Mouse (Mus musculus) midbrain, embryonic 12.5 days (tissue): ENCODE measurements around the gene Ska2. TPM values are rescaled to one million over a fixed set of nuclear protein-coding genes. Genes with fewer than 3 reads are reported as not detected.

Source experiments
- ATAC-seq: fragments of 200-750 bp; cut with Nextera tagmentation; 2 replicates; pipeline ENCODE4 v1.8.0; 2017; ENCODE audit warnings: low read depth, moderate TSS enrichment, moderate library complexity; ENCODE audit not compliant: low FRiP score
- H3K27ac ChIP-seq: fragments of 300-500 bp; sonication (generic); replicated peaks from 2 replicates; pipeline ENCODE4 v1.5.1; 2016; ENCODE audit warnings: mild to moderate bottlenecking
- H3K27me3 ChIP-seq: fragments of 300-500 bp; sonication (generic); 2 replicates; pipeline ENCODE4 v1.6.1; 2016; ENCODE audit warnings: mild to moderate bottlenecking
- H3K36me3 ChIP-seq: fragments of 300-500 bp; sonication (generic); 2 replicates; pipeline ENCODE4 v1.6.1; 2016
- H3K4me1 ChIP-seq: fragments of 300-500 bp; sonication (generic); 2 replicates; pipeline ENCODE4 v1.6.1; 2016
- H3K4me2 ChIP-seq: fragments of 300-500 bp; sonication (generic); replicated peaks from 2 replicates; pipeline ENCODE4 v1.6.1; 2016; ENCODE audit warnings: mild to moderate bottlenecking, moderate library complexity
- H3K4me3 ChIP-seq: fragments of 300-500 bp; sonication (generic); 2 replicates; pipeline ENCODE4 v1.5.1; 2016; ENCODE audit warnings: mild to moderate bottlenecking
- H3K9ac ChIP-seq: fragments of 300-500 bp; sonication (generic); replicated peaks from 2 replicates; pipeline ENCODE4 v1.6.1; 2016; ENCODE audit warnings: mild to moderate bottlenecking, moderate library complexity
- H3K9me3 ChIP-seq: fragments of 300-500 bp; sonication (generic); 2 replicates; pipeline ENCODE4 v1.6.1; 2016; ENCODE audit warnings: mild to moderate bottlenecking
- WGBS: fragments of 180-500 bp; shearing (Covaris S2); methylation state at CpG from one replicate; pipeline ENCODE4 v1.1.7; 2016; 5-methylcytosine and 5-hydroxymethylcytosine counted together
- polyA plus RNA-seq: library from polyadenylated mRNA; unstranded; fragments of >200 nt; fragmentation: Nextera tagmentation; extraction: Ambion mirVana; gene quantifications from 2 replicates; pipeline ENCODE4 v1.2.1, GENCODE M21; 2016

Gene Ska2
- polyA plus RNA-seq, 1 experiment from 2014 or later = 93.4 TPM

- peaks cover 28% of the 10 kb centered on the region for H3K4me1 ChIP-seq
- H3K9ac ChIP-seq = peak overlapping the region; percentile 92
- WGBS = 4% methylated on average over 9 of the region's 9 CpGs
- ATAC-seq = no peak
- H3K4me2 ChIP-seq = peak overlapping the region; percentile 65
- H3K9me3 ChIP-seq = no peaks in the 10 kb centered on the region
- H3K36me3 ChIP-seq = peaks cover 32% of the 10 kb centered on the region
- H3K27me3 ChIP-seq = no peaks in the 10 kb centered on the region
- H3K4me3 ChIP-seq = peak overlapping the region; percentile 98
- peak overlapping the region; percentile 95 for H3K27ac ChIP-seq
Measured at GRCm38 (mm10) chr11:87110172-87110909, 1.3 kb downstream of the Ska2 start.

- Histone ChIP-seq H3K4me1 (peaks cover 7% of the 10 kb centered on the region), H3K4me2 (no peak overlapping the region), H3K27me3 (no peaks in the 10 kb centered on the region), H3K4me3 (no peak overlapping the region), H3K27ac (no peak overlapping the region), H3K36me3 (peaks cover 65% of the 10 kb centered on the region), H3K9me3 (no peaks in the 10 kb centered on the region), H3K9ac (no peak overlapping the region)
- no peak for ATAC-seq
- WGBS = 86% methylated on average over 8 of the region's 8 CpGs
Measured at GRCm38 (mm10) chr11:87121864-87122263, 12.8 kb downstream of the Ska2 start.

GRCm38 (mm10) chr11:87125562-87125961, 16.5 kb downstream of the Ska2 start:
- Histone ChIP-seq H3K27me3 (no peaks in the 10 kb centered on the region), H3K9me3 (no peaks in the 10 kb centered on the region), H3K36me3 (peaks cover 39% of the 10 kb centered on the region), H3K4me2 (peak overlapping the region; percentile 74), H3K4me3 (peak overlapping the region; percentile 93; the same call in 1 of the 2 replicates), H3K4me1 (peaks cover 15% of the 10 kb centered on the region), H3K27ac (peak overlapping the region; percentile 97), H3K9ac (no peak overlapping the region)
- 55% methylated on average over 4 of the region's 4 CpGs for WGBS
- no peak for ATAC-seq

- 2% methylated on average over 12 of the region's 12 CpGs for WGBS
Measured at GRCm38 (mm10) chr11:87126281-87126823, 17.3 kb downstream of the Ska2 start.

GRCm38 (mm10) chr11:87126824-87127816, 18.1 kb downstream of the Ska2 start, which contains the start of gene Trim37:
Gene Trim37, plus strand, starts transcription at chr11:87127077.
- H3K4me1 ChIP-seq = peaks cover 15% of the 10 kb centered on the region
- H3K9ac ChIP-seq = peak within 1 kb of the TSS; percentile 90
- H3K9me3 ChIP-seq = no peaks in the 10 kb centered on the region
- ATAC-seq = peak; percentile 93
- H3K27ac ChIP-seq = peak within 1 kb of the TSS; percentile 97
- under 1% methylated on average over 92 of the region's 105 CpGs for WGBS
- H3K4me3 ChIP-seq = peak within 1 kb of the TSS; percentile 93
- H3K36me3 ChIP-seq = peaks cover 32% of the 10 kb centered on the region
- H3K4me2 ChIP-seq = peak within 1 kb of the TSS; percentile 74
- H3K27me3 ChIP-seq = no peaks in the 10 kb centered on the region

More at GRCm38 (mm10) chr11:87126281-87126823, 17.3 kb downstream of the Ska2 start:
- H3K4me2 ChIP-seq = peak overlapping the region; percentile 74
- H3K36me3 ChIP-seq = peaks cover 35% of the 10 kb centered on the region
- peak overlapping the region; percentile 97 for H3K27ac ChIP-seq
- no peaks in the 10 kb centered on the region for H3K9me3 ChIP-seq
- H3K9ac ChIP-seq = peak overlapping the region; percentile 65
- ATAC-seq = no peak
- H3K4me1 ChIP-seq = peaks cover 15% of the 10 kb centered on the region
- peak overlapping the region; percentile 93 for H3K4me3 ChIP-seq
- no peaks in the 10 kb centered on the region for H3K27me3 ChIP-seq

GRCm38 (mm10) chr11:87136233-87136632, 27.2 kb downstream of the Ska2 start:
- WGBS = 84% methylated on average over 4 of the region's 4 CpGs

GRCm38 (mm10) chr11:87158012-87158411, 49.0 kb downstream of the Ska2 start:
- no peaks in the 10 kb centered on the region for H3K9me3 ChIP-seq
- no peak for ATAC-seq
- H3K9ac ChIP-seq = no peak overlapping the region
- no peaks in the 10 kb centered on the region for H3K27me3 ChIP-seq
- no peak overlapping the region for H3K4me2 ChIP-seq
- no peak overlapping the region for H3K27ac ChIP-seq
- H3K36me3 ChIP-seq = peaks cover 58% of the 10 kb centered on the region
- 97% methylated on average over 2 of the region's 2 CpGs for whole genome bisulfite sequencing
- no peak overlapping the region for H3K4me3 ChIP-seq
- no peaks in the 10 kb centered on the region for H3K4me1 ChIP-seq

More at GRCm38 (mm10) chr11:87136233-87136632, 27.2 kb downstream of the Ska2 start:
- Histone ChIP-seq H3K4me3 (no peak overlapping the region), H3K36me3 (peaks cover 18% of the 10 kb centered on the region), H3K27me3 (no peaks in the 10 kb centered on the region), H3K27ac (no peak overlapping the region), H3K4me1 (no peaks in the 10 kb centered on the region), H3K4me2 (no peak overlapping the region), H3K9me3 (no peaks in the 10 kb centered on the region), H3K9ac (no peak overlapping the region)
- no peak for ATAC-seq

GRCm38 (mm10) chr11:87162687-87163086, 53.7 kb downstream of the Ska2 start:
- Histone ChIP-seq H3K36me3 (peaks cover 65% of the 10 kb centered on the region), H3K27me3 (no peaks in the 10 kb centered on the region), H3K27ac (no peak overlapping the region), H3K9me3 (no peaks in the 10 kb centered on the region), H3K4me3 (no peak overlapping the region), H3K9ac (no peak overlapping the region), H3K4me1 (no peaks in the 10 kb centered on the region), H3K4me2 (no peak overlapping the region)
- WGBS = 92% methylated on average over 4 of the region's 4 CpGs
- no peak for ATAC-seq

GRCm38 (mm10) chr11:87163751-87164150, 54.7 kb downstream of the Ska2 start:
- H3K27me3 ChIP-seq = no peaks in the 10 kb centered on the region
- ATAC-seq = no peak
- no peaks in the 10 kb centered on the region for H3K9me3 ChIP-seq
- H3K4me3 ChIP-seq = no peak overlapping the region
- H3K9ac ChIP-seq = no peak overlapping the region
- H3K36me3 ChIP-seq = peaks cover 71% of the 10 kb centered on the region
- no peak overlapping the region for H3K27ac ChIP-seq
- H3K4me2 ChIP-seq = no peak overlapping the region
- H3K4me1 ChIP-seq = no peaks in the 10 kb centered on the region

- 85% methylated on average over 5 of the region's 5 CpGs for WGBS
- H3K4me1 ChIP-seq = no peaks in the 10 kb centered on the region
- no peak overlapping the region for H3K4me2 ChIP-seq
- no peak overlapping the region for H3K27ac ChIP-seq
- H3K27me3 ChIP-seq = no peaks in the 10 kb centered on the region
- no peak overlapping the region for H3K9ac ChIP-seq
- ATAC-seq = no peak
- peaks cover 34% of the 10 kb centered on the region for H3K36me3 ChIP-seq
- H3K9me3 ChIP-seq = no peaks in the 10 kb centered on the region
- H3K4me3 ChIP-seq = no peak overlapping the region
Measured at GRCm38 (mm10) chr11:87173625-87174024, 64.6 kb downstream of the Ska2 start.
